Mouse (Mus musculus) heart, postnatal 0 days (tissue): ENCODE results near the gene Polm.

ENCODE experiments used
- CTCF ChIP-seq: IDR thresholded peaks from 2 replicates; pipeline ENCODE4 v1.5.1; 2016; ENCODE audit warnings: antibody characterized with exemption, control low read depth, low read depth
- EP300 ChIP-seq: IDR thresholded peaks from 2 replicates; pipeline ENCODE4 v1.6.1; 2016; ENCODE audit warnings: antibody characterized with exemption, low read depth

GRCm38 (mm10) chr11:5829327-5829726 lies 8.5 kb downstream of the Polm start:
- no peak for TF ChIP-seq CTCF
- TF ChIP-seq EP300 = no peak
